Mouse (Mus musculus): ENCODE data around the gene Fam131c. TPM values are rescaled to one million over a fixed set of nuclear protein-coding genes. Genes with fewer than 3 reads are reported as not detected.

Gene Fam131c
- polyA plus RNA-seq, 1 experiment from 2014 or later: 50.1 TPM

DNA sequence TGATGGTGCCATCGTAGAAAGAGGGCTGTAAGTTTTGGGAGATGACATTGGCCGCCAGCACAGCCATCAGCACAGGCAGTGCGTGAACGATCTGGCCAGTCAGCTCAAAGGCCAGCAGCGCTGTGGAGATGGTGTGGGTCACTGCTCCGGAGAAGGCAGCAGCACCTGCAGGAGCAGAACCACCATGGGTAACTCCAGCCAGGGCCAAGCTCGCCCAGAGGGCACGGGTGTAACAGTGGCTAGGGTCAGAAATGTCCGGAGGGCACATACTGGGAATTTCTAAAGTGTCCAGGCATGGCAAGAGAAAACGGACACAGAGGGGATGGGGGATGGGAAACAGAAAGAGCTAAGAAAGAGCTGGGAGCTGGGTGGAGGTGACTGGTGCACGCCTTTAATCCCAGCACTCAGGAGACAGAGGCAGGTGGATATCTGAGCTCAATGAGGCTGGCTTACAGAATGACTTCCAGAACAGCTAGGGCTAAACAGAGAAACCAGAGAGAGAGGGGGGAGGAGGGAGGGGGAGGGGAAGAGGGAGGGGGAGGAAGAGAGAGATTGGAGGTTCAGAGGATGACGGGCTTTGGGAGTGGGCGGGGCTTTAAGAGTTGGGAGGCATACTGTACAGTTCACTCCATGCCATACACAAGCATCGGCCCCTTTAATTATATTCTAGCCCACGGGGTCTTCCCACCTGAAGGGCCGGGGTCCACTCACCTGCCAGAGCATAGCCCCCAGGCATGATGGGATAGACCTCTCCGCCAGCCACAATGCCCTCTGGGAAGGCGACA, 21.5 kb downstream of the Fam131c start:
- Histone ChIP-seq H3K36me3 (ENCODE audit: control insufficient read depth, insufficient read depth, low read length) (no peaks in the 10 kb centered on the region), H3K4me1 (ENCODE audit: control insufficient read depth, insufficient read depth, low read length) (no peaks in the 10 kb centered on the region), H3K27ac (ENCODE audit: low read length) (no peak overlapping the region), H3K27me3 (ENCODE audit: control insufficient read depth, insufficient read depth, low read depth, low read length) (peaks cover 2% of the 10 kb centered on the region), H3K4me3 (ENCODE audit: low read depth, low read length) (no peak overlapping the region), H3K9ac (ENCODE audit: low read depth, low read length) (no peak overlapping the region), H3K9me3 (replicated peaks; ENCODE audit: control insufficient read depth, low read length, poor library complexity, severe bottlenecking) (no peaks in the 10 kb centered on the region), H3K4me2 (ENCODE audit: low read length) (no peak overlapping the region)
- no peak for ATAC-seq
- WGBS: 71% methylated on average over 18 of the region's 18 CpGs

GRCm38 (mm10) chr4:141391293-141391692, 23.3 kb downstream of the Fam131c start:
- ATAC-seq: no peak
- H3K4me2 ChIP-seq (ENCODE audit: low read length): no peak overlapping the region
- no peaks in the 10 kb centered on the region for H3K36me3 ChIP-seq (ENCODE audit: control insufficient read depth, insufficient read depth, low read length)
- no peak overlapping the region for H3K27ac ChIP-seq (ENCODE audit: low read length)
- H3K27me3 ChIP-seq (ENCODE audit: control insufficient read depth, insufficient read depth, low read depth, low read length): no peaks in the 10 kb centered on the region
- H3K9ac ChIP-seq (ENCODE audit: low read depth, low read length): no peak overlapping the region
- H3K4me1 ChIP-seq (ENCODE audit: control insufficient read depth, insufficient read depth, low read length): no peaks in the 10 kb centered on the region
- H3K9me3 ChIP-seq (replicated peaks; ENCODE audit: control insufficient read depth, low read length, poor library complexity, severe bottlenecking): no peaks in the 10 kb centered on the region
- no peak overlapping the region for H3K4me3 ChIP-seq (ENCODE audit: low read depth, low read length)
- WGBS: 83% methylated on average over 12 of the region's 12 CpGs

DNA sequence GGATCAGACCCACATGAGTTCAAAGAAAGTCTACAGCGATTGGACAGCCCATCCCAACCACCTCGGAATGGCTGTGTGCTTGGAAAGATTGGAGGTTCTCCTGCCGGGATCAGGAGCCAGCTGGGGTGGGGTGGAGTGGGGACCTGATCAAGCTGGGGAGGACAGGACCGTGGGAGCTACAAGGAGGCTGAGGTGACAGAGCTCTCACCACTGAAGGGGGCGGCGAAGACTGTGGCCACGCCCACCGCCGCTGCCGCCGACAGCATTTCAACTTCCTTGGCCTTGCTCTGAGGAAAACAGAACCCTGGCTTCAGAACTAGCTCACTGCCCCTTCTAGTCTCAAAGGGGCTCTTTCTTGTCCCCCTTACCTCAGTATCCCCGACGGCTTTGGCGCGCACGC, 26.7 kb downstream of the Fam131c start:
- H3K36me3 ChIP-seq (ENCODE audit: control insufficient read depth, insufficient read depth, low read length): no peaks in the 10 kb centered on the region
- H3K27ac ChIP-seq (ENCODE audit: low read length): no peak overlapping the region
- H3K4me1 ChIP-seq (ENCODE audit: control insufficient read depth, insufficient read depth, low read length): no peaks in the 10 kb centered on the region
- no peaks in the 10 kb centered on the region for H3K27me3 ChIP-seq (ENCODE audit: control insufficient read depth, insufficient read depth, low read depth, low read length)
- 16% methylated on average over 16 of the region's 16 CpGs for WGBS
- H3K9me3 ChIP-seq (replicated peaks; ENCODE audit: control insufficient read depth, low read length, poor library complexity, severe bottlenecking): no peaks in the 10 kb centered on the region
- ATAC-seq: no peak
- H3K4me3 ChIP-seq (ENCODE audit: low read depth, low read length): no peak overlapping the region
- H3K9ac ChIP-seq (ENCODE audit: low read depth, low read length): no peak overlapping the region
- no peak overlapping the region for H3K4me2 ChIP-seq (ENCODE audit: low read length)

- Histone ChIP-seq H3K4me1 (ENCODE audit: control insufficient read depth, insufficient read depth, low read length) (no peaks in the 10 kb centered on the region), H3K9ac (ENCODE audit: low read depth, low read length) (no peak overlapping the region), H3K36me3 (ENCODE audit: control insufficient read depth, insufficient read depth, low read length) (no peaks in the 10 kb centered on the region), H3K9me3 (replicated peaks; ENCODE audit: control insufficient read depth, low read length, poor library complexity, severe bottlenecking) (no peaks in the 10 kb centered on the region), H3K27me3 (ENCODE audit: control insufficient read depth, insufficient read depth, low read depth, low read length) (no peaks in the 10 kb centered on the region), H3K4me3 (ENCODE audit: low read depth, low read length) (no peak overlapping the region), H3K27ac (ENCODE audit: low read length) (no peak overlapping the region), H3K4me2 (ENCODE audit: low read length) (no peak overlapping the region)
- ATAC-seq: no peak
- 76% methylated on average over 12 of the region's 12 CpGs for WGBS
Measured at GRCm38 (mm10) chr4:141397861-141398260, 29.8 kb downstream of the Fam131c start.

DNA sequence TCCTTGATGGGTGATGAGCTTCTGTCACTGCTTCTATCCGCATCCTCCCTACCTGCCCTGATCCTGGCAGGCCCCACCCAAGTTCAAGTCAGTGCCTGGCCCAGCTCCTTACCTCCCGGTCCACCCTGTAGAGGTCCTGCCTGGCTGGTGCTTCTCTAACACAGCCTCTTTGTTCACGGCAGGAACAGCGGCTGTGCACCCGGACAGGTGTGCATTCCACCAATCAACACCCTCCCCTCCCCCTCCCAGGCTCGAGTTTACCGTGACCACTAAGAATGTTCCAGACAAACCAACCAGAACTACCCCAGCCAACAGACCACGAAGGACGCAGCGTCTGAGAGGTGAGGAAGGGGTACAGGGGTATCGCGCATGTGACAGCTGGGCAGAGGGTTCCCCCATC, 30.5 kb downstream of the Fam131c start, which contains the start of gene Clcnka:
Gene Clcnka (minus strand): TSS at position 180 of the 400 bp plus-strand sequence.
- no peak for ATAC-seq
- Histone ChIP-seq H3K9ac (ENCODE audit: low read depth, low read length) (no peak within 1 kb of the TSS), H3K4me2 (ENCODE audit: low read length) (no peak within 1 kb of the TSS), H3K27me3 (ENCODE audit: control insufficient read depth, insufficient read depth, low read depth, low read length) (no peaks in the 10 kb centered on the region), H3K4me1 (ENCODE audit: control insufficient read depth, insufficient read depth, low read length) (no peaks in the 10 kb centered on the region), H3K36me3 (ENCODE audit: control insufficient read depth, insufficient read depth, low read length) (no peaks in the 10 kb centered on the region), H3K4me3 (ENCODE audit: low read depth, low read length) (no peak within 1 kb of the TSS), H3K27ac (ENCODE audit: low read length) (no peak within 1 kb of the TSS), H3K9me3 (replicated peaks; ENCODE audit: control insufficient read depth, low read length, poor library complexity, severe bottlenecking) (no peaks in the 10 kb centered on the region)
- WGBS: 62% methylated on average over 12 of the region's 12 CpGs

GRCm38 (mm10) chr4:141400171-141400570, 32.2 kb downstream of the Fam131c start:
- Histone ChIP-seq H3K4me3 (ENCODE audit: low read depth, low read length) (no peak overlapping the region), H3K4me1 (ENCODE audit: control insufficient read depth, insufficient read depth, low read length) (no peaks in the 10 kb centered on the region; the same call in 1 of the 2 replicates), H3K4me2 (ENCODE audit: low read length) (no peak overlapping the region), H3K27ac (ENCODE audit: low read length) (no peak overlapping the region), H3K27me3 (ENCODE audit: control insufficient read depth, insufficient read depth, low read depth, low read length) (no peaks in the 10 kb centered on the region; the same call in 1 of the 2 replicates), H3K36me3 (ENCODE audit: control insufficient read depth, insufficient read depth, low read length) (no peaks in the 10 kb centered on the region), H3K9ac (ENCODE audit: low read depth, low read length) (no peak overlapping the region), H3K9me3 (replicated peaks; ENCODE audit: control insufficient read depth, low read length, poor library complexity, severe bottlenecking) (no peaks in the 10 kb centered on the region)
- WGBS: 90% methylated on average over 15 of the region's 15 CpGs
- no peak for ATAC-seq

- WGBS: 16% methylated on average over 15 of the region's 15 CpGs
- no peaks in the 10 kb centered on the region; the same call in 1 of the 2 replicates for H3K27me3 ChIP-seq (ENCODE audit: control insufficient read depth, insufficient read depth, low read depth, low read length)
- H3K36me3 ChIP-seq (ENCODE audit: control insufficient read depth, insufficient read depth, low read length): no peaks in the 10 kb centered on the region
- H3K4me1 ChIP-seq (ENCODE audit: control insufficient read depth, insufficient read depth, low read length): no peaks in the 10 kb centered on the region; the same call in 1 of the 2 replicates
- H3K9me3 ChIP-seq (replicated peaks; ENCODE audit: control insufficient read depth, low read length, poor library complexity, severe bottlenecking): no peaks in the 10 kb centered on the region
- H3K27ac ChIP-seq (ENCODE audit: low read length): no peak overlapping the region
- H3K4me3 ChIP-seq (ENCODE audit: low read depth, low read length): peak overlapping the region; percentile 20
- H3K4me2 ChIP-seq (ENCODE audit: low read length): peak overlapping the region; percentile 52
- ATAC-seq: peak; percentile 85
- H3K9ac ChIP-seq (ENCODE audit: low read depth, low read length): peak overlapping the region; percentile 55
Measured at GRCm38 (mm10) chr4:141404518-141405313, 36.7 kb downstream of the Fam131c start.

DNA sequence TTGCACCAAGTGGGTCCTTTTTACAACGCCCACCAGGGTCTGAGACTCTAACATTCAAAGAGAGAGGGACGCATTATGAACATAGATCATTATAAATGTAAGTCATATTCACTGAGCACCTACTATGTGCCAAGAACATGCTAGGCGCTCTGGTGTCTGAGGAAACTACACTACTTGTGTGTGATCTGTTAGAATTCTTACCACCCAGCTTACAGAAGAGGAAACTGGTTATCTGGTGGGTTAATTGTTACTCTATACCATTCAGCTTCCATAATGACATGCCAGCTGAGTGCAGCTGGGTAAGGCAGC, 37.2 kb downstream of the Fam131c start:
- Histone ChIP-seq H3K27me3 (ENCODE audit: control insufficient read depth, insufficient read depth, low read depth, low read length) (no peaks in the 10 kb centered on the region; the same call in 1 of the 2 replicates), H3K4me2 (ENCODE audit: low read length) (no peak overlapping the region), H3K9ac (ENCODE audit: low read depth, low read length) (no peak overlapping the region), H3K9me3 (replicated peaks; ENCODE audit: control insufficient read depth, low read length, poor library complexity, severe bottlenecking) (no peaks in the 10 kb centered on the region), H3K4me1 (ENCODE audit: control insufficient read depth, insufficient read depth, low read length) (no peaks in the 10 kb centered on the region; the same call in 1 of the 2 replicates), H3K4me3 (ENCODE audit: low read depth, low read length) (no peak overlapping the region), H3K36me3 (ENCODE audit: control insufficient read depth, insufficient read depth, low read length) (no peaks in the 10 kb centered on the region), H3K27ac (ENCODE audit: low read length) (no peak overlapping the region)
- WGBS: 75% methylated on average over 3 of the region's 3 CpGs
- ATAC-seq: no peak

Measured in midbrain, embryonic 16.5 days (tissue).